Mouse (Mus musculus) CD4-positive, CD25-positive, alpha-beta regulatory T cell, adult 2 months (primary cell): ENCODE measurements around the gene Swsap1.

Experiments
- DNase-seq: peaks from one replicate; pipeline ENCODE4 v3.0.0-alpha.2; 2012; ENCODE audit warnings: low read depth, low spot score

Gene Swsap1

GRCm38 (mm10) chr9:21935466-21936131, 20.0 kb upstream of the Swsap1 start:
- DNase-seq: no peak

- DNase-seq: peak; percentile 88
Measured at GRCm38 (mm10) chr9:21936692-21937570, 18.6 kb upstream of the Swsap1 start, which contains the start of gene Plppr2. Plppr2 (plus strand) TSS chr9:21937033.

GRCm38 (mm10) chr9:21937711-21938175, 17.8 kb upstream of the Swsap1 start:
- no peak for DNase-seq

- DNase-seq: no peak
Measured at GRCm38 (mm10) chr9:21938234-21938855, 17.2 kb upstream of the Swsap1 start.

- no peak for DNase-seq
Measured at GRCm38 (mm10) chr9:21943046-21943445, 12.5 kb upstream of the Swsap1 start.

GRCm38 (mm10) chr9:21943638-21944037, 11.9 kb upstream of the Swsap1 start:
- DNase-seq: no peak

GRCm38 (mm10) chr9:21944267-21944666, 11.3 kb upstream of the Swsap1 start:
- peak; percentile 33 for DNase-seq

- no peak for DNase-seq
Measured at GRCm38 (mm10) chr9:21947540-21948130, 7.9 kb upstream of the Swsap1 start.

- no peak for DNase-seq
Measured at GRCm38 (mm10) chr9:21948146-21948545, 7.4 kb upstream of the Swsap1 start.

GRCm38 (mm10) chr9:21948790-21949189, 6.8 kb upstream of the Swsap1 start:
- no peak for DNase-seq

GRCm38 (mm10) chr9:21950322-21950721, 5.2 kb upstream of the Swsap1 start:
- DNase-seq: peak; percentile 73

GRCm38 (mm10) chr9:21951977-21952376, 3.6 kb upstream of the Swsap1 start:
- DNase-seq: peak; percentile 43

GRCm38 (mm10) chr9:21953600-21953999, 2.0 kb upstream of the Swsap1 start:
- no peak for DNase-seq

GRCm38 (mm10) chr9:21954635-21955034, 920 bp upstream of the Swsap1 start:
- DNase-seq: no peak

GRCm38 (mm10) chr9:21955225-21955569, 358 bp upstream of the Swsap1 start:
- DNase-seq: no peak

GRCm38 (mm10) chr9:21958372-21958771, 2.8 kb downstream of the Swsap1 start:
- no peak for DNase-seq

- no peak for DNase-seq
Measured at GRCm38 (mm10) chr9:21959244-21959643, 3.7 kb downstream of the Swsap1 start.

GRCm38 (mm10) chr9:21960135-21960534, 4.6 kb downstream of the Swsap1 start:
- no peak for DNase-seq

GRCm38 (mm10) chr9:21960558-21961208, 5.1 kb downstream of the Swsap1 start:
- DNase-seq: no peak

- peak; percentile 34 for DNase-seq
Measured at GRCm38 (mm10) chr9:21961366-21961980, 5.9 kb downstream of the Swsap1 start.

- DNase-seq: no peak
Measured at GRCm38 (mm10) chr9:21962010-21962409, 6.5 kb downstream of the Swsap1 start.
